Mouse (Mus musculus) testis, adult 2 months (tissue): Measurements from ENCODE around the gene Pgs1. TPM values are rescaled to one million over a fixed set of nuclear protein-coding genes. Genes with fewer than 3 reads are reported as not detected.

Experiments used
- H3K27ac ChIP-seq: fragments of 200-500 bp; 2 replicates; pipeline ENCODE4 v1.5.1; 2012; ENCODE audit warnings: low read depth, low read length; ENCODE audit not compliant: control insufficient read depth, insufficient read depth
- H3K27me3 ChIP-seq: fragments of 200-500 bp; 2 replicates; pipeline ENCODE4 v1.6.1; 2012; ENCODE audit warnings: mild to moderate bottlenecking, low read length, moderate library complexity; ENCODE audit not compliant: control insufficient read depth, insufficient read depth
- H3K36me3 ChIP-seq: fragments of 200-500 bp; 2 replicates; pipeline ENCODE4 v1.6.1; 2012; ENCODE audit warnings: mild to moderate bottlenecking, low read length; ENCODE audit not compliant: control insufficient read depth, insufficient read depth
- H3K4me1 ChIP-seq: fragments of 200-500 bp; 2 replicates; pipeline ENCODE4 v1.6.1; 2012; ENCODE audit warnings: low read length; ENCODE audit not compliant: control insufficient read depth, insufficient read depth
- H3K4me3 ChIP-seq: fragments of 200-500 bp; 2 replicates; pipeline ENCODE4 v1.5.1; 2012; ENCODE audit warnings: low read depth, mild to moderate bottlenecking, low read length, moderate library complexity, mixed read lengths; ENCODE audit not compliant: control insufficient read depth
- CTCF ChIP-seq: fragments of 200-500 bp; IDR thresholded peaks from 2 replicates; pipeline ENCODE4 v1.5.1; 2012; ENCODE audit warnings: low read depth, mild to moderate bottlenecking, inconsistent platforms, low read length, moderate library complexity; ENCODE audit not compliant: control insufficient read depth, insufficient read depth, insufficient replicate concordance
- POLR2A ChIP-seq: fragments of 200-500 bp; IDR thresholded peaks from 2 replicates; pipeline ENCODE4 v1.6.1; 2012; ENCODE audit warnings: low read depth, mild to moderate bottlenecking, inconsistent platforms, low read length, moderate library complexity; ENCODE audit not compliant: control insufficient read depth
- polyA plus RNA-seq: library from polyadenylated mRNA; depleted of rRNA; stranded (reverse); fragments of >200 nt; gene quantifications from 2 replicates; pipeline ENCODE4 v1.2.3, GENCODE M21; 2012

Pgs1 gene
- polyA plus RNA-seq, 1 experiment: 55.3 TPM

- TF ChIP-seq POLR2A (no peak), CTCF (no peak)
- Histone ChIP-seq H3K27me3 (no peaks in the 10 kb centered on the region), H3K36me3 (no peaks in the 10 kb centered on the region), H3K4me1 (no peaks in the 10 kb centered on the region), H3K27ac (no peak overlapping the region), H3K4me3 (no peak overlapping the region)
Measured at GRCm38 (mm10) chr11:118043293-118043907, 57.3 kb downstream of the Pgs1 start.

GRCm38 (mm10) chr11:118049641-118050040 lies 63.5 kb downstream of the Pgs1 start:
- Histone ChIP-seq H3K4me3 (no peak overlapping the region), H3K36me3 (peaks cover 2% of the 10 kb centered on the region; the same call in 1 of the 2 replicates)
- TF ChIP-seq POLR2A: no peak
- TF ChIP-seq CTCF: no peak

GRCm38 (mm10) chr11:118050174-118050573 lies 64.1 kb downstream of the Pgs1 start:
- H3K4me1 ChIP-seq: peaks cover 8% of the 10 kb centered on the region
- H3K27ac ChIP-seq: no peak overlapping the region
- no peaks in the 10 kb centered on the region for H3K27me3 ChIP-seq
- H3K4me3 ChIP-seq: no peak overlapping the region
- H3K36me3 ChIP-seq: peaks cover 2% of the 10 kb centered on the region; the same call in 1 of the 2 replicates
- no peak for TF ChIP-seq POLR2A
- TF ChIP-seq CTCF: no peak

More at GRCm38 (mm10) chr11:118049641-118050040, 63.5 kb downstream of the Pgs1 start:
- Histone ChIP-seq H3K27ac (no peak overlapping the region), H3K27me3 (no peaks in the 10 kb centered on the region), H3K4me1 (peaks cover 8% of the 10 kb centered on the region)

GRCm38 (mm10) chr11:118058367-118058766 lies 72.3 kb downstream of the Pgs1 start:
- no peaks in the 10 kb centered on the region for H3K4me1 ChIP-seq
- no peak overlapping the region for H3K27ac ChIP-seq
- H3K27me3 ChIP-seq: no peaks in the 10 kb centered on the region
- H3K36me3 ChIP-seq: no peaks in the 10 kb centered on the region
- TF ChIP-seq POLR2A (no peak), CTCF (no peak)
- H3K4me3 ChIP-seq: no peak overlapping the region

GRCm38 (mm10) chr11:118058872-118059271 lies 72.8 kb downstream of the Pgs1 start:
- H3K4me1 ChIP-seq: no peaks in the 10 kb centered on the region
- TF ChIP-seq CTCF: no peak
- TF ChIP-seq POLR2A: 0 out of 2 replicates have a peak, but pooled peaks have one; percentile 14
- no peaks in the 10 kb centered on the region for H3K27me3 ChIP-seq
- H3K27ac ChIP-seq: no peak overlapping the region
- no peak overlapping the region for H3K4me3 ChIP-seq
- no peaks in the 10 kb centered on the region for H3K36me3 ChIP-seq

- no peak overlapping the region for H3K4me3 ChIP-seq
- H3K27me3 ChIP-seq: no peaks in the 10 kb centered on the region
- no peak overlapping the region for H3K27ac ChIP-seq
- no peaks in the 10 kb centered on the region for H3K4me1 ChIP-seq
- TF ChIP-seq POLR2A: no peak
- TF ChIP-seq CTCF: no peak
- no peaks in the 10 kb centered on the region for H3K36me3 ChIP-seq
Measured at GRCm38 (mm10) chr11:118060038-118060437, 73.9 kb downstream of the Pgs1 start.

GRCm38 (mm10) chr11:118067588-118067987 lies 81.5 kb downstream of the Pgs1 start:
- no peak for TF ChIP-seq CTCF
- no peak for TF ChIP-seq POLR2A
- no peaks in the 10 kb centered on the region; the same call in 1 of the 2 replicates for H3K36me3 ChIP-seq
- no peaks in the 10 kb centered on the region for H3K4me1 ChIP-seq
- no peak overlapping the region for H3K27ac ChIP-seq
- H3K4me3 ChIP-seq: no peak overlapping the region
- H3K27me3 ChIP-seq: no peaks in the 10 kb centered on the region
